Mouse (Mus musculus) ES-Bruce4 (cell line): Measurements from ENCODE around the gene Rab24. TPM values are rescaled to one million over a fixed set of nuclear protein-coding genes. Genes with fewer than 3 reads are reported as not detected.

Experiments
- H3K27ac ChIP-seq: 2 replicates; pipeline ENCODE4 v1.5.1; 2012; ENCODE audit warnings: low read length, inconsistent platforms; ENCODE audit not compliant: insufficient read depth
- H3K27me3 ChIP-seq: 2 replicates; pipeline ENCODE4 v1.6.1; 2012; ENCODE audit warnings: mild to moderate bottlenecking, low read length, inconsistent platforms; ENCODE audit not compliant: control insufficient read depth, poor library complexity, insufficient read depth, severe bottlenecking
- H3K36me3 ChIP-seq: 2 replicates; pipeline ENCODE4 v1.6.1; 2012; ENCODE audit warnings: inconsistent platforms, mild to moderate bottlenecking, low read length, moderate library complexity; ENCODE audit not compliant: control insufficient read depth, poor library complexity, insufficient read depth, severe bottlenecking
- H3K4me1 ChIP-seq: one replicate; pipeline ENCODE4 v1.8.1; 2011; ENCODE audit warnings: low read length; ENCODE audit not compliant: control insufficient read depth, insufficient read depth
- H3K4me3 ChIP-seq: 2 replicates; pipeline ENCODE4 v1.5.1; 2011; ENCODE audit warnings: low read depth, mild to moderate bottlenecking, low read length
- H3K9ac ChIP-seq: 2 replicates; pipeline ENCODE4 v1.6.1; 2012; ENCODE audit warnings: low read depth, mild to moderate bottlenecking, inconsistent platforms; ENCODE audit not compliant: poor library complexity, severe bottlenecking
- H3K9me3 ChIP-seq: replicated peaks from 2 replicates; pipeline ENCODE4 v1.6.1; 2012; ENCODE audit warnings: mild to moderate bottlenecking, low read length, inconsistent platforms; ENCODE audit not compliant: control insufficient read depth, poor library complexity, insufficient read depth, severe bottlenecking
- CTCF ChIP-seq: IDR thresholded peaks from one replicate; pipeline ENCODE4 v1.8.1; 2011; ENCODE audit warnings: low read depth, low read length
- EP300 ChIP-seq: IDR thresholded peaks from 2 replicates; pipeline ENCODE4 v1.6.1; 2011; ENCODE audit warnings: low read depth, low read length; ENCODE audit not compliant: insufficient read depth
- POLR2A ChIP-seq: IDR thresholded peaks from one replicate; pipeline ENCODE4 v1.8.1; 2011; ENCODE audit warnings: low read length; ENCODE audit not compliant: insufficient read depth
- polyA plus RNA-seq: library from polyadenylated mRNA; stranded (reverse); fragments of >200 nt; gene quantifications from 2 replicates; pipeline ENCODE4 v1.2.4, GENCODE M21; 2011; ENCODE audit warnings: low read depth; ENCODE audit not compliant: missing spikeins, insufficient read depth, insufficient read length

The Rab24 gene
- polyA plus RNA-seq: 40.5 and 42.8 TPM in 2 replicates

GRCm38 (mm10) chr13:55321434-55322129 lies at the start of gene Rab24:
TSS of gene Rab24 (minus strand) at chr13:55321946.
- no peaks in the 10 kb centered on the region for H3K4me1 ChIP-seq
- H3K4me3 ChIP-seq: peak within 1 kb of the TSS; percentile 87
- no peaks in the 10 kb centered on the region for H3K9me3 ChIP-seq
- TF ChIP-seq POLR2A (peak; percentile 42), EP300 (no peak)
- peaks cover 16% of the 10 kb centered on the region for H3K36me3 ChIP-seq
- H3K27ac ChIP-seq: peak within 1 kb of the TSS; percentile 8; the same call in 1 of the 2 replicates
- H3K9ac ChIP-seq: peak within 1 kb of the TSS; percentile 82
- H3K27me3 ChIP-seq: no peaks in the 10 kb centered on the region

GRCm38 (mm10) chr13:55371007-55371681 lies 49.4 kb upstream of the Rab24 start:
- Histone ChIP-seq H3K9me3 (no peaks in the 10 kb centered on the region), H3K4me3 (no peak overlapping the region), H3K27ac (no peak overlapping the region), H3K27me3 (no peaks in the 10 kb centered on the region), H3K4me1 (no peaks in the 10 kb centered on the region), H3K36me3 (no peaks in the 10 kb centered on the region), H3K9ac (no peak overlapping the region)
- no peak for TF ChIP-seq POLR2A
- no peak for TF ChIP-seq EP300
- TF ChIP-seq CTCF: no peak

- Histone ChIP-seq H3K9ac (no peak overlapping the region), H3K36me3 (no peaks in the 10 kb centered on the region), H3K27me3 (no peaks in the 10 kb centered on the region), H3K4me1 (no peaks in the 10 kb centered on the region), H3K4me3 (no peak overlapping the region), H3K9me3 (no peaks in the 10 kb centered on the region), H3K27ac (no peak overlapping the region)
- TF ChIP-seq CTCF (no peak), EP300 (no peak), POLR2A (no peak)
Measured at GRCm38 (mm10) chr13:55370234-55370633, 48.5 kb upstream of the Rab24 start.

- Histone ChIP-seq H3K9me3 (no peaks in the 10 kb centered on the region), H3K27me3 (no peaks in the 10 kb centered on the region), H3K4me3 (no peak within 1 kb of the TSS), H3K27ac (no peak within 1 kb of the TSS), H3K4me1 (no peaks in the 10 kb centered on the region), H3K36me3 (no peaks in the 10 kb centered on the region), H3K9ac (no peak within 1 kb of the TSS)
- TF ChIP-seq POLR2A (no peak), CTCF (no peak), EP300 (no peak)
Measured at GRCm38 (mm10) chr13:55369531-55370114, 47.9 kb upstream of the Rab24 start, which contains the start of gene Rgs14. TSS of gene Rgs14 (plus strand) at chr13:55369732.

- H3K9me3 ChIP-seq: no peaks in the 10 kb centered on the region
- H3K27ac ChIP-seq: no peak overlapping the region
- H3K27me3 ChIP-seq: no peaks in the 10 kb centered on the region
- no peak overlapping the region for H3K9ac ChIP-seq
- no peak for TF ChIP-seq EP300
- no peak for TF ChIP-seq CTCF
- TF ChIP-seq POLR2A: no peak
- H3K4me1 ChIP-seq: no peaks in the 10 kb centered on the region
- H3K36me3 ChIP-seq: no peaks in the 10 kb centered on the region
- no peak overlapping the region for H3K4me3 ChIP-seq
Measured at GRCm38 (mm10) chr13:55368401-55368800, 46.7 kb upstream of the Rab24 start.

GRCm38 (mm10) chr13:55362453-55363060 lies 40.8 kb upstream of the Rab24 start, which contains the start of gene Lman2:
TSS of gene Lman2 (minus strand) at chr13:55362783.
- Histone ChIP-seq H3K27me3 (no peaks in the 10 kb centered on the region), H3K27ac (peak within 1 kb of the TSS; percentile 62), H3K36me3 (peaks cover 7% of the 10 kb centered on the region), H3K9me3 (no peaks in the 10 kb centered on the region), H3K9ac (peak within 1 kb of the TSS; percentile 64), H3K4me1 (no peaks in the 10 kb centered on the region), H3K4me3 (peak within 1 kb of the TSS; percentile 89)
- no peak for TF ChIP-seq CTCF
- TF ChIP-seq POLR2A: no peak
- TF ChIP-seq EP300: no peak
